Mouse (Mus musculus): ENCODE data around the gene Ihh. TPM values are rescaled to one million over a fixed set of nuclear protein-coding genes. Genes with fewer than 3 reads are reported as not detected.

The Ihh gene
- 47.6 and 74.9 TPM in 2 replicates for polyA plus RNA-seq (2012; rRNA removed)

GRCm38 (mm10) chr1:74951556-74952210, at the start of gene Ihh:
Gene Ihh (minus strand): TSS chr1:74951672.

GRCm38 (mm10) chr1:74935402-74935801, 16.1 kb downstream of the Ihh start, which contains the start of gene Cfap65:
Gene Cfap65 (minus strand): TSS chr1:74935599.

Other genes with a start within 250 kb of the Ihh start
- 6.2 and 8.6 TPM in 2 replicates for gene Cyp27a1, start 238.1 kb downstream of the Ihh start, polyA plus RNA-seq (2012; rRNA removed)
- 0.35 and 0.84 TPM in 2 replicates for gene Prkag3, start 202.5 kb downstream of the Ihh start, polyA plus RNA-seq (2012; rRNA removed)
- gene Wnt6, start 179.8 kb downstream of the Ihh start, polyA plus RNA-seq (2012; rRNA removed) = 1.9 and 3.5 TPM in 2 replicates
- 4.7 and 7.0 TPM in 2 replicates for gene Wnt10a, start 160.2 kb downstream of the Ihh start, polyA plus RNA-seq (2012; rRNA removed)
- gene Cdk5r2, start 96.7 kb downstream of the Ihh start, polyA plus RNA-seq (2012; rRNA removed) = 1.2 and 1.7 TPM in 2 replicates
- gene Fev, start 66.3 kb downstream of the Ihh start, polyA plus RNA-seq (2012; rRNA removed) = 0.46 and 1.0 TPM in 2 replicates
- gene Cryba2, start 58.5 kb downstream of the Ihh start, polyA plus RNA-seq (2012; rRNA removed) = 0.32 and 0.60 TPM in 2 replicates
- 0.02 TPM in 1 of 2 replicates, not detected in the other for gene Cfap65, start 16.1 kb downstream of the Ihh start, polyA plus RNA-seq (2012; rRNA removed)
- 1.4 and 1.6 TPM in 2 replicates for gene Nhej1, start 173.5 kb upstream of the Ihh start, polyA plus RNA-seq (2012; rRNA removed)
- gene Slc23a3, start 182.2 kb upstream of the Ihh start, polyA plus RNA-seq (2012; rRNA removed) = 9.6 and 9.8 TPM in 2 replicates
- 31.3 and 32.1 TPM in 2 replicates for gene Cnppd1, start 191.0 kb upstream of the Ihh start, polyA plus RNA-seq (2012; rRNA removed)
- 47.6 and 50.4 TPM in 2 replicates for gene Retreg2, start 191.1 kb upstream of the Ihh start, polyA plus RNA-seq (2012; rRNA removed)
- 44.4 and 49.7 TPM in 2 replicates for gene Zfand2b, start 217.0 kb upstream of the Ihh start, polyA plus RNA-seq (2012; rRNA removed)
- 21.4 and 25.5 TPM in 2 replicates for gene Abcb6, start 228.7 kb upstream of the Ihh start, polyA plus RNA-seq (2012; rRNA removed)
- gene Ankzf1, start 240.5 kb upstream of the Ihh start, polyA plus RNA-seq (2012; rRNA removed) = 6.0 and 8.2 TPM in 2 replicates
- gene Atg9a, start 240.5 kb upstream of the Ihh start, polyA plus RNA-seq (2012; rRNA removed) = 38.9 TPM in 2 replicates